ENCODE assay signal across 11 mouse cellular contexts in genomic region chr6:126033693-126034402, GRCm38 (mm10).
DNase-seq lines count a peak whose midpoint lies in the region; ATAC-seq and TF ChIP-seq lines count a peak whose summit lies in the region.
"Had no signal": no experiment of that assay in that cellular context is flagged by ENCODE, and none has a peak within 500 bp of the region (broad histone marks: within the 10 kb centered on the region; RNA-seq: fewer than 3 reads in every experiment).

No protein-coding gene starts in this region.

- H3K9ac ChIP-seq in lung, embryonic 14.5 days: no peak overlapping the region
- H3K9ac ChIP-seq in limb, embryonic 14.5 days (ENCODE audit: low read depth, low read length, severe bottlenecking): no peak overlapping the region
- H3K9ac ChIP-seq: hindbrain, embryonic 15.5 days had no signal

- H3K27ac ChIP-seq in lung, embryonic 14.5 days (ENCODE audit: low read depth): no peak overlapping the region
- no peak overlapping the region for H3K27ac ChIP-seq in limb, embryonic 14.5 days (replicated peaks; ENCODE audit: low read depth, low read length)

- H3K4me3 ChIP-seq in lung, embryonic 14.5 days (ENCODE audit: low read depth, low read length): no peak overlapping the region
- H3K4me3 ChIP-seq in lung, adult 2 months (replicated peaks; ENCODE audit: extremely low read depth, low read depth, low read length): no peak overlapping the region
- no peak overlapping the region for H3K4me3 ChIP-seq in limb, embryonic 14.5 days (replicated peaks; ENCODE audit: low read length)
- H3K4me3 ChIP-seq: hindbrain, embryonic 15.5 days; myocyte had no signal

- no peak for TF ChIP-seq CTCF in lung, embryonic 14.5 days (IDR thresholded peaks at IDR 0.05; ENCODE audit: low read depth)
- TF ChIP-seq CTCF in lung, adult 2 months (IDR thresholded peaks at IDR 0.05; ENCODE audit: insufficient read depth, low read length): no peak

- DNase-seq in heart, adult 18-20 months: peak; percentile 24 to 46
- no peak for DNase-seq in heart, postnatal 36 days
- peak; percentile 23 for DNase-seq in lung, embryonic 14.5 days
- DNase-seq in lung, adult 2 months: no peak
- DNase-seq in limb, embryonic 14.5 days (ENCODE audit: low spot score): no peak
- no peak for DNase-seq in left cerebral cortex, adult 11 months (ENCODE audit: low spot score)
- DNase-seq in spleen, postnatal 36 days (ENCODE audit: low spot score in 2 of 2): no peak
- DNase-seq in urinary bladder, adult 2 months (ENCODE audit: low spot score): no peak
- DNase-seq: cerebellum, adult 11 months had no signal

- intact Hi-C loops in heart, postnatal 36 days (cut with DNase I): no loop called here

- H3K4me1 ChIP-seq in lung, embryonic 14.5 days (ENCODE audit: insufficient read depth): peaks cover 3% of the 10 kb centered on the region; the same call in 1 of the 2 replicates
- no peaks in the 10 kb centered on the region; the same call in 1 of the 2 replicates for H3K4me1 ChIP-seq in lung, adult 2 months (ENCODE audit: control insufficient read depth, insufficient read depth, low read length)
- no peaks in the 10 kb centered on the region for H3K4me1 ChIP-seq in limb, embryonic 14.5 days (ENCODE audit: control insufficient read depth, insufficient read depth, low read length)

- peak; percentile 62; the same call in 1 of the 2 replicates for ATAC-seq in lung, embryonic 14.5 days (ENCODE audit: insufficient read depth)
- peak; percentile 58; the same call in 1 of the 2 replicates for ATAC-seq in limb, embryonic 14.5 days (ENCODE audit: low FRiP score, low read depth)

- peak overlapping the region; percentile 42 for H3K4me2 ChIP-seq in lung, embryonic 14.5 days
- H3K4me2 ChIP-seq in limb, embryonic 14.5 days (replicated peaks; ENCODE audit: low read depth, low read length, severe bottlenecking): no peak overlapping the region
- H3K4me2 ChIP-seq: hindbrain, embryonic 15.5 days had no signal

- 40% methylated on average over 8 of the region's 8 CpGs for WGBS in lung, embryonic 14.5 days
- 46% methylated on average over 8 of the region's 8 CpGs for WGBS in lung, adult 2 months
- 54% methylated on average over 8 of the region's 8 CpGs for WGBS in limb, embryonic 14.5 days

- no peaks in the 10 kb centered on the region for H3K9me3 ChIP-seq in lung, embryonic 14.5 days (ENCODE audit: low read depth, low read length)
- no peaks in the 10 kb centered on the region for H3K9me3 ChIP-seq in limb, embryonic 14.5 days (ENCODE audit: control insufficient read depth, low read length)
- H3K9me3 ChIP-seq: hindbrain, embryonic 15.5 days had no signal

- TF ChIP-seq POLR2A in lung, adult 2 months (IDR thresholded peaks at IDR 0.05; ENCODE audit: borderline replicate concordance, extremely low read depth, low read depth, low read length): no peak
- TF ChIP-seq POLR2A in limb, embryonic 14.5 days (IDR thresholded peaks at IDR 0.05; ENCODE audit: borderline replicate concordance, extremely low read depth, insufficient read depth, insufficient read length): no peak

- H3K36me3 ChIP-seq in lung, embryonic 14.5 days (ENCODE audit: insufficient read depth): no peaks in the 10 kb centered on the region
- H3K36me3 ChIP-seq in limb, embryonic 14.5 days (ENCODE audit: control insufficient read depth, insufficient read depth, low read length): no peaks in the 10 kb centered on the region
- H3K36me3 ChIP-seq: hindbrain, embryonic 15.5 days had no signal

- H3K27me3 ChIP-seq in lung, embryonic 14.5 days (ENCODE audit: insufficient read depth, low read length): no peaks in the 10 kb centered on the region
- no peaks in the 10 kb centered on the region for H3K27me3 ChIP-seq in limb, embryonic 14.5 days (ENCODE audit: control insufficient read depth, insufficient read depth, low read length)
- H3K27me3 ChIP-seq: hindbrain, embryonic 15.5 days had no signal

Comparison
In these comparisons a context has a peak if more than half of its experiments do, and no peak if none do; other contexts are left out.
1. DNase-seq: peak in heart, adult 18-20 months (2 of 2) and lung, embryonic 14.5 days (single experiment); none in heart, postnatal 36 days (0 of 2), lung, adult 2 months (single experiment), limb, embryonic 14.5 days (single experiment), left cerebral cortex, adult 11 months (single experiment), spleen, postnatal 36 days (0 of 2) and urinary bladder, adult 2 months (single experiment).